Mouse (Mus musculus) embryonic facial prominence, embryonic 13.5 days (tissue): ENCODE data around the gene Syne1. TPM values are rescaled to one million over a fixed set of nuclear protein-coding genes. Genes with fewer than 3 reads are reported as not detected.

Experiments
- ATAC-seq: fragments of 200-750 bp; cut with Nextera tagmentation; 2 replicates; pipeline ENCODE4 v1.8.0; 2017; ENCODE audit warnings: low read depth; ENCODE audit not compliant: insufficient number of reproducible peaks, insufficient read depth, low FRiP score, low TSS enrichment
- H3K27ac ChIP-seq: fragments of 300-500 bp; sonication (generic); 2 replicates; pipeline ENCODE4 v1.5.1; 2015; ENCODE audit warnings: moderate library complexity, mild to moderate bottlenecking, inconsistent platforms
- H3K27me3 ChIP-seq: fragments of 300-500 bp; sonication (generic); 2 replicates; pipeline ENCODE4 v1.6.1; 2015; ENCODE audit warnings: mild to moderate bottlenecking, inconsistent platforms
- H3K36me3 ChIP-seq: fragments of 300-500 bp; sonication (generic); 2 replicates; pipeline ENCODE4 v1.6.1; 2015; ENCODE audit warnings: mild to moderate bottlenecking, inconsistent platforms
- H3K4me1 ChIP-seq: fragments of 300-500 bp; sonication (generic); 2 replicates; pipeline ENCODE4 v1.6.1; 2015; ENCODE audit warnings: inconsistent platforms
- H3K4me2 ChIP-seq: fragments of 300-500 bp; sonication (generic); 2 replicates; pipeline ENCODE4 v1.6.1; 2015; ENCODE audit warnings: moderate library complexity, mild to moderate bottlenecking, inconsistent platforms
- H3K4me3 ChIP-seq: fragments of 300-500 bp; sonication (generic); 2 replicates; pipeline ENCODE4 v1.5.1; 2015; ENCODE audit warnings: mild to moderate bottlenecking, inconsistent platforms
- H3K9ac ChIP-seq: fragments of 300-500 bp; sonication (generic); 2 replicates; pipeline ENCODE4 v1.6.1; 2015; ENCODE audit warnings: mild to moderate bottlenecking, inconsistent platforms
- H3K9me3 ChIP-seq: fragments of 300-500 bp; sonication (generic); 2 replicates; pipeline ENCODE4 v1.6.1; 2016; ENCODE audit warnings: inconsistent platforms
- WGBS: fragments of 180-500 bp; shearing (Covaris S2); methylation state at CpG from one replicate; pipeline ENCODE4 v1.1.7; 2015; ENCODE audit warnings: mixed read lengths; 5-methylcytosine and 5-hydroxymethylcytosine counted together
- polyA plus RNA-seq: library from polyadenylated mRNA; unstranded; fragments of >200 nt; fragmentation: Nextera tagmentation; extraction: Ambion mirVana; gene quantifications from 2 replicates; pipeline ENCODE4 v1.2.1, GENCODE M21; 2015

The Syne1 gene
- polyA plus RNA-seq, 1 experiment from 2014 or later: 6.3 TPM

- no peak overlapping the region for H3K9ac ChIP-seq
- H3K4me3 ChIP-seq: no peak overlapping the region
- H3K4me2 ChIP-seq: no peak overlapping the region
- no peaks in the 10 kb centered on the region for H3K9me3 ChIP-seq
- ATAC-seq: no peak
- H3K27ac ChIP-seq: no peak overlapping the region
- WGBS: 67% methylated on average over 3 of the region's 3 CpGs
- H3K27me3 ChIP-seq: no peaks in the 10 kb centered on the region
- H3K36me3 ChIP-seq: no peaks in the 10 kb centered on the region
- H3K4me1 ChIP-seq: no peaks in the 10 kb centered on the region
Measured at GRCm38 (mm10) chr10:5415730-5416129, 135.6 kb downstream of the Syne1 start.

- Histone ChIP-seq H3K27me3 (no peaks in the 10 kb centered on the region), H3K9ac (no peak overlapping the region), H3K36me3 (no peaks in the 10 kb centered on the region), H3K9me3 (no peaks in the 10 kb centered on the region), H3K4me1 (no peaks in the 10 kb centered on the region), H3K27ac (no peak overlapping the region), H3K4me2 (no peak overlapping the region), H3K4me3 (no peak overlapping the region)
- ATAC-seq: peak; percentile 56; the same call in 1 of the 2 replicates
- WGBS: 69% methylated on average over 6 of the region's 6 CpGs
Measured at GRCm38 (mm10) chr10:5384131-5384776, 167.0 kb downstream of the Syne1 start.

GRCm38 (mm10) chr10:5381536-5381935 is 169.7 kb downstream of the Syne1 start:
- H3K4me1 ChIP-seq: no peaks in the 10 kb centered on the region
- H3K9ac ChIP-seq: no peak overlapping the region
- no peak overlapping the region for H3K4me2 ChIP-seq
- H3K4me3 ChIP-seq: no peak overlapping the region
- 86% methylated on average over 4 of the region's 4 CpGs for WGBS
- no peak for ATAC-seq
- no peaks in the 10 kb centered on the region for H3K36me3 ChIP-seq
- H3K9me3 ChIP-seq: no peaks in the 10 kb centered on the region
- H3K27ac ChIP-seq: no peak overlapping the region
- H3K27me3 ChIP-seq: no peaks in the 10 kb centered on the region

GRCm38 (mm10) chr10:5378969-5379368 is 172.3 kb downstream of the Syne1 start:
- H3K4me1 ChIP-seq: no peaks in the 10 kb centered on the region
- no peak overlapping the region for H3K4me3 ChIP-seq
- H3K9me3 ChIP-seq: no peaks in the 10 kb centered on the region
- H3K27me3 ChIP-seq: no peaks in the 10 kb centered on the region
- no peak overlapping the region for H3K4me2 ChIP-seq
- 81% methylated on average over 2 of the region's 2 CpGs for WGBS
- no peak overlapping the region for H3K27ac ChIP-seq
- no peaks in the 10 kb centered on the region for H3K36me3 ChIP-seq
- no peak for ATAC-seq
- no peak overlapping the region for H3K9ac ChIP-seq

GRCm38 (mm10) chr10:5369599-5369998 is 181.7 kb downstream of the Syne1 start:
- 68% methylated on average over 4 of the region's 4 CpGs for WGBS
- no peaks in the 10 kb centered on the region for H3K4me1 ChIP-seq
- H3K9me3 ChIP-seq: no peaks in the 10 kb centered on the region
- no peak for ATAC-seq
- no peak overlapping the region for H3K4me2 ChIP-seq
- no peaks in the 10 kb centered on the region for H3K36me3 ChIP-seq
- H3K27me3 ChIP-seq: no peaks in the 10 kb centered on the region
- no peak overlapping the region for H3K27ac ChIP-seq
- no peak overlapping the region for H3K9ac ChIP-seq
- H3K4me3 ChIP-seq: no peak overlapping the region

- no peak for ATAC-seq
- 77% methylated on average over 6 of the region's 6 CpGs for WGBS
- H3K27ac ChIP-seq: no peak overlapping the region
- H3K36me3 ChIP-seq: no peaks in the 10 kb centered on the region
- no peaks in the 10 kb centered on the region for H3K27me3 ChIP-seq
- no peaks in the 10 kb centered on the region for H3K4me1 ChIP-seq
- no peak overlapping the region for H3K4me2 ChIP-seq
- no peaks in the 10 kb centered on the region for H3K9me3 ChIP-seq
- no peak overlapping the region for H3K4me3 ChIP-seq
- H3K9ac ChIP-seq: no peak overlapping the region
Measured at GRCm38 (mm10) chr10:5368266-5368665, 183.0 kb downstream of the Syne1 start.

GRCm38 (mm10) chr10:5367465-5368011 is 183.7 kb downstream of the Syne1 start:
- Histone ChIP-seq H3K4me1 (no peaks in the 10 kb centered on the region), H3K9me3 (no peaks in the 10 kb centered on the region), H3K4me2 (0 out of 2 replicates have a peak overlapping the region, but pooled peaks have one; percentile 7), H3K4me3 (no peak overlapping the region), H3K27me3 (no peaks in the 10 kb centered on the region), H3K27ac (no peak overlapping the region), H3K9ac (no peak overlapping the region), H3K36me3 (no peaks in the 10 kb centered on the region)
- 53% methylated on average over 12 of the region's 12 CpGs for WGBS
- no peak for ATAC-seq

- WGBS: 63% methylated on average over 7 of the region's 7 CpGs
- no peaks in the 10 kb centered on the region for H3K36me3 ChIP-seq
- no peak overlapping the region for H3K27ac ChIP-seq
- H3K27me3 ChIP-seq: no peaks in the 10 kb centered on the region
- no peak overlapping the region for H3K4me3 ChIP-seq
- no peak overlapping the region for H3K4me2 ChIP-seq
- no peaks in the 10 kb centered on the region for H3K4me1 ChIP-seq
- ATAC-seq: no peak
- H3K9me3 ChIP-seq: no peaks in the 10 kb centered on the region
- no peak overlapping the region for H3K9ac ChIP-seq
Measured at GRCm38 (mm10) chr10:5360560-5360959, 190.7 kb downstream of the Syne1 start.

- no peak overlapping the region for H3K9ac ChIP-seq
- H3K27ac ChIP-seq: no peak overlapping the region
- no peaks in the 10 kb centered on the region for H3K9me3 ChIP-seq
- 83% methylated on average over 5 of the region's 5 CpGs for WGBS
- H3K4me3 ChIP-seq: no peak overlapping the region
- H3K4me2 ChIP-seq: no peak overlapping the region
- no peaks in the 10 kb centered on the region for H3K27me3 ChIP-seq
- ATAC-seq: no peak
- no peaks in the 10 kb centered on the region for H3K36me3 ChIP-seq
- H3K4me1 ChIP-seq: no peaks in the 10 kb centered on the region
Measured at GRCm38 (mm10) chr10:5356614-5357013, 194.7 kb downstream of the Syne1 start.

- H3K4me1 ChIP-seq: no peaks in the 10 kb centered on the region
- no peaks in the 10 kb centered on the region for H3K36me3 ChIP-seq
- H3K27me3 ChIP-seq: no peaks in the 10 kb centered on the region
- 89% methylated on average over 1 of the region's 1 CpGs for WGBS
- H3K4me2 ChIP-seq: no peak overlapping the region
- H3K4me3 ChIP-seq: no peak overlapping the region
- no peak overlapping the region for H3K9ac ChIP-seq
- ATAC-seq: no peak
- H3K27ac ChIP-seq: no peak overlapping the region
- H3K9me3 ChIP-seq: no peaks in the 10 kb centered on the region
Measured at GRCm38 (mm10) chr10:5353390-5353789, 197.9 kb downstream of the Syne1 start.

- WGBS: 63% methylated on average over 1 of the region's 1 CpGs
- Histone ChIP-seq H3K4me1 (no peaks in the 10 kb centered on the region), H3K27me3 (no peaks in the 10 kb centered on the region), H3K36me3 (no peaks in the 10 kb centered on the region), H3K9ac (no peak overlapping the region), H3K4me2 (no peak overlapping the region), H3K4me3 (no peak overlapping the region), H3K9me3 (no peaks in the 10 kb centered on the region), H3K27ac (no peak overlapping the region)
- ATAC-seq: no peak
Measured at GRCm38 (mm10) chr10:5346911-5347310, 204.4 kb downstream of the Syne1 start.

GRCm38 (mm10) chr10:5343211-5343610 is 208.1 kb downstream of the Syne1 start:
- H3K4me1 ChIP-seq: no peaks in the 10 kb centered on the region
- no peak overlapping the region for H3K4me3 ChIP-seq
- H3K9me3 ChIP-seq: no peaks in the 10 kb centered on the region
- no peaks in the 10 kb centered on the region for H3K27me3 ChIP-seq
- 58% methylated on average over 4 of the region's 4 CpGs for WGBS
- no peak overlapping the region for H3K9ac ChIP-seq
- no peaks in the 10 kb centered on the region for H3K36me3 ChIP-seq
- no peak overlapping the region for H3K4me2 ChIP-seq
- H3K27ac ChIP-seq: no peak overlapping the region
- ATAC-seq: no peak
